Mouse (Mus musculus): Measurements from ENCODE around the gene Clstn2.

GRCm38 (mm10) chr9:98033273-98033855, 383 bp upstream of the Clstn2 start:
- TF ChIP-seq CTCF (conservative IDR thresholded peaks at IDR 0.05; ENCODE audit: low read length) (no peak), NANOG (IDR thresholded peaks at IDR 0.05; ENCODE audit: borderline replicate concordance, low read length) (no peak)

Measured in E14TG2a.4 (cell line).